23 mouse cellular contexts compared by ENCODE assay signal in genomic region chr2:106857711-106858110, GRCm38 (mm10).
DNase-seq lines count a peak whose midpoint lies in the region; ATAC-seq lines count a peak whose summit lies in the region.
"Had no signal": no experiment of that assay in that cellular context is flagged by ENCODE, and none has a peak within 500 bp of the region (broad histone marks: within the 10 kb centered on the region; RNA-seq: fewer than 3 reads in every experiment).

No protein-coding gene starts in this region.

- ATAC-seq in embryonic facial prominence, embryonic 13.5 days (ENCODE audit: insufficient number of reproducible peaks, insufficient read depth, low FRiP score, low TSS enrichment, low read depth), result no peak
- peak; percentile 53; the same call in 1 of the 2 replicates for ATAC-seq in kidney, embryonic 14.5 days (ENCODE audit: low FRiP score, low TSS enrichment)
- no peak for ATAC-seq in midbrain, embryonic 11.5 days (ENCODE audit: low FRiP score)
- no peak for ATAC-seq in midbrain, embryonic 16.5 days
- no peak for ATAC-seq in hindbrain, embryonic 16.5 days
- ATAC-seq: midbrain, embryonic 13.5 days; Patski had no signal

- H3K36me3 ChIP-seq in embryonic facial prominence, embryonic 13.5 days, result no peaks in the 10 kb centered on the region
- H3K36me3 ChIP-seq in embryonic facial prominence, embryonic 10.5 days (replicated peaks), result peaks cover 12% of the 10 kb centered on the region; the same call in 1 of the 2 replicates
- H3K36me3 ChIP-seq in kidney, embryonic 14.5 days (ENCODE audit: control insufficient read depth, insufficient read depth, low read length), result no peaks in the 10 kb centered on the region
- H3K36me3 ChIP-seq in midbrain, embryonic 11.5 days (ENCODE audit: control insufficient read depth, insufficient read depth, low read length), result no peaks in the 10 kb centered on the region
- no peaks in the 10 kb centered on the region for H3K36me3 ChIP-seq in midbrain, embryonic 16.5 days (ENCODE audit: control insufficient read depth, insufficient read depth, low read length)
- H3K36me3 ChIP-seq in hindbrain, embryonic 16.5 days (ENCODE audit: control insufficient read depth, insufficient read depth, low read length), result no peaks in the 10 kb centered on the region
- H3K36me3 ChIP-seq: hindbrain, embryonic 10.5 days; midbrain, embryonic 13.5 days; neural tube, embryonic 15.5 days had no signal

- peaks cover 78% of the 10 kb centered on the region for H3K4me1 ChIP-seq in embryonic facial prominence, embryonic 13.5 days
- peaks cover 73% of the 10 kb centered on the region for H3K4me1 ChIP-seq in embryonic facial prominence, embryonic 10.5 days
- peaks cover 36% of the 10 kb centered on the region for H3K4me1 ChIP-seq in kidney, embryonic 14.5 days (ENCODE audit: control insufficient read depth, insufficient read depth, low read length)
- peaks cover 29% of the 10 kb centered on the region for H3K4me1 ChIP-seq in midbrain, embryonic 11.5 days (ENCODE audit: control insufficient read depth, insufficient read depth, low read length)
- peaks cover 29% of the 10 kb centered on the region for H3K4me1 ChIP-seq in midbrain, embryonic 16.5 days (ENCODE audit: control insufficient read depth, insufficient read depth, low read length)
- H3K4me1 ChIP-seq in hindbrain, embryonic 16.5 days (ENCODE audit: control insufficient read depth, insufficient read depth, low read depth, low read length), result peaks cover 33% of the 10 kb centered on the region

- H3K9ac ChIP-seq in embryonic facial prominence, embryonic 13.5 days, result no peak overlapping the region
- no peak overlapping the region for H3K9ac ChIP-seq in kidney, embryonic 14.5 days (ENCODE audit: low read depth, low read length)
- no peak overlapping the region for H3K9ac ChIP-seq in midbrain, embryonic 11.5 days (ENCODE audit: low read length)
- H3K9ac ChIP-seq in midbrain, embryonic 16.5 days (ENCODE audit: low read depth, low read length), result no peak overlapping the region
- no peak overlapping the region for H3K9ac ChIP-seq in hindbrain, embryonic 16.5 days (ENCODE audit: low read depth, low read length)
- H3K9ac ChIP-seq: midbrain, embryonic 13.5 days; neural tube, embryonic 15.5 days had no signal

- WGBS in embryonic facial prominence, embryonic 13.5 days, result 59% methylated on average over 4 of the region's 4 CpGs
- WGBS in embryonic facial prominence, embryonic 10.5 days, result 77% methylated on average over 4 of the region's 4 CpGs
- WGBS in kidney, embryonic 14.5 days, result 48% methylated on average over 4 of the region's 4 CpGs
- WGBS in midbrain, embryonic 11.5 days, result 89% methylated on average over 4 of the region's 4 CpGs
- 86% methylated on average over 4 of the region's 4 CpGs for WGBS in midbrain, embryonic 16.5 days
- 71% methylated on average over 4 of the region's 4 CpGs for WGBS in hindbrain, embryonic 16.5 days

- H3K27me3 ChIP-seq in embryonic facial prominence, embryonic 13.5 days, result no peaks in the 10 kb centered on the region
- H3K27me3 ChIP-seq in embryonic facial prominence, embryonic 10.5 days (replicated peaks; ENCODE audit: low read depth, poor library complexity, severe bottlenecking), result no peaks in the 10 kb centered on the region
- H3K27me3 ChIP-seq in kidney, embryonic 14.5 days (ENCODE audit: control insufficient read depth, insufficient read depth, low read length), result no peaks in the 10 kb centered on the region
- H3K27me3 ChIP-seq in midbrain, embryonic 11.5 days (ENCODE audit: control insufficient read depth, insufficient read depth, low read length), result no peaks in the 10 kb centered on the region
- no peaks in the 10 kb centered on the region for H3K27me3 ChIP-seq in midbrain, embryonic 16.5 days (ENCODE audit: control insufficient read depth, insufficient read depth, low read depth, low read length)
- H3K27me3 ChIP-seq in hindbrain, embryonic 16.5 days (replicated peaks; ENCODE audit: control insufficient read depth, insufficient read depth, low read length), result no peaks in the 10 kb centered on the region
- H3K27me3 ChIP-seq: midbrain, embryonic 13.5 days; neural tube, embryonic 15.5 days had no signal

- peak overlapping the region; percentile 83 for H3K27ac ChIP-seq in embryonic facial prominence, embryonic 13.5 days
- H3K27ac ChIP-seq in embryonic facial prominence, embryonic 10.5 days (replicated peaks), result no peak overlapping the region
- peak overlapping the region; percentile 39; the same call in 1 of the 2 replicates for H3K27ac ChIP-seq in kidney, embryonic 14.5 days (ENCODE audit: low read depth, low read length)
- no peak overlapping the region for H3K27ac ChIP-seq in midbrain, embryonic 11.5 days (ENCODE audit: low read depth, low read length)
- no peak overlapping the region for H3K27ac ChIP-seq in midbrain, embryonic 16.5 days (ENCODE audit: low read length)
- H3K27ac ChIP-seq in hindbrain, embryonic 16.5 days (ENCODE audit: low read depth, low read length), result no peak overlapping the region
- H3K27ac ChIP-seq: left cerebral cortex, adult 2 months had no signal

- no peak for DNase-seq in embryonic facial prominence, embryonic 10.5 days (ENCODE audit: low spot score)
- no peak for DNase-seq in kidney, adult 11 months
- DNase-seq in midbrain, embryonic 11.5 days (ENCODE audit: low spot score, missing footprints), result peak; percentile 83
- no peak for DNase-seq in spleen, postnatal 14 days (ENCODE audit: low spot score in 2 of 2)
- DNase-seq: adrenal gland, adult 8-10 months; kidney, postnatal 4 days; layer of hippocampus, adult 9-11 months; left cerebral cortex, postnatal 4 days; lung, adult 18-20 months; right cerebral cortex, postnatal 14 days; spleen, adult 18-20 months; thymus, postnatal 14 days had no signal

- no peak overlapping the region for H3K4me2 ChIP-seq in embryonic facial prominence, embryonic 13.5 days
- no peak overlapping the region for H3K4me2 ChIP-seq in kidney, embryonic 14.5 days (replicated peaks; ENCODE audit: low read depth, low read length)
- H3K4me2 ChIP-seq in midbrain, embryonic 11.5 days, result no peak overlapping the region
- no peak overlapping the region for H3K4me2 ChIP-seq in midbrain, embryonic 16.5 days (ENCODE audit: low read length)
- H3K4me2 ChIP-seq in hindbrain, embryonic 16.5 days (ENCODE audit: low read length), result no peak overlapping the region
- H3K4me2 ChIP-seq: liver, embryonic 11.5 days; midbrain, embryonic 13.5 days; neural tube, embryonic 15.5 days had no signal

- no peak overlapping the region for H3K4me3 ChIP-seq in embryonic facial prominence, embryonic 13.5 days
- no peak overlapping the region for H3K4me3 ChIP-seq in embryonic facial prominence, embryonic 10.5 days
- no peak overlapping the region for H3K4me3 ChIP-seq in kidney, embryonic 14.5 days (ENCODE audit: low read length)
- no peak overlapping the region for H3K4me3 ChIP-seq in midbrain, embryonic 11.5 days (ENCODE audit: low read depth, low read length)
- no peak overlapping the region for H3K4me3 ChIP-seq in midbrain, embryonic 16.5 days (ENCODE audit: low read depth, low read length)
- H3K4me3 ChIP-seq in hindbrain, embryonic 16.5 days (ENCODE audit: low read length), result no peak overlapping the region
- H3K4me3 ChIP-seq: heart, embryonic 10.5 days; hindbrain, embryonic 10.5 days; left cerebral cortex, adult 2 months; midbrain, embryonic 13.5 days; neural tube, embryonic 15.5 days had no signal

- no peaks in the 10 kb centered on the region for H3K9me3 ChIP-seq in embryonic facial prominence, embryonic 13.5 days
- no peaks in the 10 kb centered on the region for H3K9me3 ChIP-seq in embryonic facial prominence, embryonic 10.5 days
- no peaks in the 10 kb centered on the region for H3K9me3 ChIP-seq in kidney, embryonic 14.5 days (ENCODE audit: control insufficient read depth, low read length)
- H3K9me3 ChIP-seq in midbrain, embryonic 11.5 days (ENCODE audit: control insufficient read depth, low read length), result no peaks in the 10 kb centered on the region
- H3K9me3 ChIP-seq in midbrain, embryonic 16.5 days (replicated peaks; ENCODE audit: control insufficient read depth, low read length, poor library complexity, severe bottlenecking), result no peaks in the 10 kb centered on the region
- no peaks in the 10 kb centered on the region for H3K9me3 ChIP-seq in hindbrain, embryonic 16.5 days (ENCODE audit: control insufficient read depth, low read length)
- H3K9me3 ChIP-seq: heart, embryonic 10.5 days; hindbrain, embryonic 10.5 days; midbrain, embryonic 13.5 days; neural tube, embryonic 15.5 days had no signal

Comparison
In these comparisons a context has a peak if more than half of its experiments do, and no peak if none do; other contexts are left out.
1. H3K27ac ChIP-seq: peak in embryonic facial prominence, embryonic 13.5 days (single experiment) and kidney, embryonic 14.5 days (single experiment); none in embryonic facial prominence, embryonic 10.5 days (single experiment), midbrain, embryonic 11.5 days (single experiment), midbrain, embryonic 16.5 days (single experiment) and hindbrain, embryonic 16.5 days (single experiment).